In the genomic region with DNA sequence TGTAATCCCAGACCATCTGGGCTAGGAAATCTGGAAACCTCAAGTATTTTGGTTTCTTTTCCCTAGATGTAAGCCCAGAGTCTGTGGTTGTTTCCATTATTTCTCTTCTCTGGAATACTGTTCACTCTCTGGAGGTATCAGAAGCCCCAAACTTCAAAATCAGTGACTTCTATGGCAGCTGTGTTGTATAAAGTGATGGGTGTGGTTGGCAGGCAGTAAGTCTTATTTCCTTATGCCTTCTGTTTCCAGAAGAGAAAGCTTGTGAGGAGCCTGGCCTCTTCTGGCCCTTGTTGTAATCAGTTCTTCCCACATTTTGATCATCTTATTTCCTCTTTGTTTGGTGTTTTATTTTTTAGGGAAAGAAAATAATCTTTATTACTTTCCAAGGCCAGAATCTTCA, we compare ENCODE assay signal across 20 mouse cellular contexts. TPM values are rescaled to one million over a fixed set of nuclear protein-coding genes. Genes with fewer than 3 reads are reported as not detected.
DNase-seq lines count a peak whose midpoint lies in the region; ATAC-seq and TF ChIP-seq lines count a peak whose summit lies in the region.
"Had no signal": no experiment of that assay in that cellular context is flagged by ENCODE, and none has a peak within 500 bp of the region (broad histone marks: within the 10 kb centered on the region; RNA-seq: fewer than 3 reads in every experiment).

No protein-coding gene starts in this region.

- H3K4me1 ChIP-seq in forebrain, embryonic 15.5 days = peaks cover 15% of the 10 kb centered on the region
- peaks cover 12% of the 10 kb centered on the region for H3K4me1 ChIP-seq in forebrain, embryonic 10.5 days
- H3K4me1 ChIP-seq in heart, embryonic 15.5 days (replicated peaks) = peaks cover 40% of the 10 kb centered on the region
- H3K4me1 ChIP-seq in lung, postnatal 0 days (ENCODE audit: insufficient read depth, low read depth, low read length) = peaks cover 9% of the 10 kb centered on the region
- no peaks in the 10 kb centered on the region for H3K4me1 ChIP-seq in stomach, postnatal 0 days (replicated peaks; ENCODE audit: control insufficient read depth, insufficient read depth)
- 0 out of 2 replicates have a peak, but pooled peaks cover 7% of the 10 kb centered on the region for H3K4me1 ChIP-seq in kidney, embryonic 14.5 days (ENCODE audit: control insufficient read depth, insufficient read depth, low read length)
- H3K4me1 ChIP-seq: neural tube, embryonic 12.5 days had no signal

- no peak overlapping the region for H3K4me2 ChIP-seq in forebrain, embryonic 15.5 days (replicated peaks)
- H3K4me2 ChIP-seq in heart, embryonic 15.5 days = no peak overlapping the region
- H3K4me2 ChIP-seq in lung, postnatal 0 days (replicated peaks; ENCODE audit: low read depth, low read length) = no peak overlapping the region
- H3K4me2 ChIP-seq in stomach, postnatal 0 days (replicated peaks; ENCODE audit: low read depth) = no peak overlapping the region
- no peak overlapping the region for H3K4me2 ChIP-seq in kidney, embryonic 14.5 days (replicated peaks; ENCODE audit: low read depth, low read length)
- H3K4me2 ChIP-seq: hindbrain, embryonic 13.5 days; liver, embryonic 13.5 days; neural tube, embryonic 12.5 days had no signal

- peak; percentile 45; the same call in 1 of the 2 replicates for ATAC-seq in forebrain, embryonic 15.5 days (replicated peaks)
- no peak for ATAC-seq in heart, embryonic 15.5 days (replicated peaks; ENCODE audit: insufficient number of reproducible peaks, insufficient read depth, low FRiP score, low read depth)
- no peak for ATAC-seq in lung, postnatal 0 days
- peak; percentile 45; the same call in 1 of the 2 replicates for ATAC-seq in stomach, postnatal 0 days (ENCODE audit: low FRiP score, low TSS enrichment)
- ATAC-seq in kidney, embryonic 14.5 days (ENCODE audit: low FRiP score, low TSS enrichment) = no peak

- H3K27me3 ChIP-seq in forebrain, embryonic 15.5 days = no peaks in the 10 kb centered on the region
- no peaks in the 10 kb centered on the region for H3K27me3 ChIP-seq in forebrain, embryonic 10.5 days (ENCODE audit: poor library complexity, severe bottlenecking)
- no peaks in the 10 kb centered on the region for H3K27me3 ChIP-seq in heart, embryonic 15.5 days
- no peaks in the 10 kb centered on the region for H3K27me3 ChIP-seq in lung, postnatal 0 days (replicated peaks; ENCODE audit: insufficient read depth, low read length)
- H3K27me3 ChIP-seq in stomach, postnatal 0 days (ENCODE audit: control insufficient read depth, insufficient read depth, low read length) = no peaks in the 10 kb centered on the region
- no peaks in the 10 kb centered on the region for H3K27me3 ChIP-seq in kidney, embryonic 14.5 days (ENCODE audit: control insufficient read depth, insufficient read depth, low read length)
- H3K27me3 ChIP-seq: hindbrain, embryonic 13.5 days; liver, embryonic 13.5 days; neural tube, embryonic 12.5 days had no signal

- no peaks in the 10 kb centered on the region for H3K36me3 ChIP-seq in forebrain, embryonic 15.5 days
- H3K36me3 ChIP-seq in forebrain, embryonic 10.5 days (replicated peaks) = peaks cover 16% of the 10 kb centered on the region
- H3K36me3 ChIP-seq in heart, embryonic 15.5 days = 0 out of 2 replicates have a peak, but pooled peaks cover 2% of the 10 kb centered on the region
- H3K36me3 ChIP-seq in lung, postnatal 0 days (ENCODE audit: insufficient read depth, low read length) = no peaks in the 10 kb centered on the region
- H3K36me3 ChIP-seq in stomach, postnatal 0 days (ENCODE audit: control insufficient read depth, insufficient read depth, low read length) = no peaks in the 10 kb centered on the region
- H3K36me3 ChIP-seq in kidney, embryonic 14.5 days (ENCODE audit: control insufficient read depth, insufficient read depth, low read length) = peaks cover 3% of the 10 kb centered on the region; the same call in 1 of the 2 replicates
- H3K36me3 ChIP-seq: hindbrain, embryonic 13.5 days; neural tube, embryonic 12.5 days had no signal

- H3K4me3 ChIP-seq in forebrain, embryonic 15.5 days = no peak overlapping the region
- H3K4me3 ChIP-seq in forebrain, embryonic 10.5 days = no peak overlapping the region
- no peak overlapping the region for H3K4me3 ChIP-seq in heart, embryonic 15.5 days
- H3K4me3 ChIP-seq in lung, postnatal 0 days (ENCODE audit: low read depth, low read length) = no peak overlapping the region
- no peak overlapping the region for H3K4me3 ChIP-seq in stomach, postnatal 0 days (ENCODE audit: low read depth, low read length)
- H3K4me3 ChIP-seq in kidney, embryonic 14.5 days (ENCODE audit: low read length) = no peak overlapping the region
- H3K4me3 ChIP-seq: hindbrain, embryonic 13.5 days; liver, embryonic 13.5 days; neural tube, embryonic 12.5 days had no signal

- no peak for DNase-seq in forebrain, embryonic 10.5 days (ENCODE audit: extremely low spot score, low spot score)
- DNase-seq in heart, postnatal 14 days = no peak
- DNase-seq in lung, postnatal 0 days (ENCODE audit: low spot score) = peak; percentile 45
- no peak for DNase-seq in lung, postnatal 4 days
- DNase-seq in stomach, postnatal 0 days (ENCODE audit: low spot score) = no peak
- DNase-seq: cerebellum, adult 11 months; gastrocnemius, postnatal 36 days; kidney, adult 11 months; kidney, postnatal 14 days; liver, embryonic 13.5 days; right cerebral cortex, postnatal 14 days; thymus, adult 18-20 months had no signal

- H3K9ac ChIP-seq in forebrain, embryonic 15.5 days (replicated peaks) = no peak overlapping the region
- no peak overlapping the region for H3K9ac ChIP-seq in heart, embryonic 15.5 days
- H3K9ac ChIP-seq in lung, postnatal 0 days (replicated peaks; ENCODE audit: low read depth) = no peak overlapping the region
- H3K9ac ChIP-seq in stomach, postnatal 0 days (ENCODE audit: low read length) = no peak overlapping the region
- H3K9ac ChIP-seq in kidney, embryonic 14.5 days (ENCODE audit: low read depth, low read length) = no peak overlapping the region
- H3K9ac ChIP-seq: hindbrain, embryonic 13.5 days; liver, embryonic 13.5 days; neural tube, embryonic 12.5 days had no signal

- no peak for TF ChIP-seq EP300 in lung, postnatal 0 days (IDR thresholded peaks at IDR 0.05)
- no peak for TF ChIP-seq EP300 in stomach, postnatal 0 days (optimal IDR thresholded peaks at IDR 0.05)

- H3K9me3 ChIP-seq in forebrain, embryonic 15.5 days = no peaks in the 10 kb centered on the region
- H3K9me3 ChIP-seq in forebrain, embryonic 10.5 days = no peaks in the 10 kb centered on the region
- no peaks in the 10 kb centered on the region for H3K9me3 ChIP-seq in heart, embryonic 15.5 days (replicated peaks)
- H3K9me3 ChIP-seq in lung, postnatal 0 days (ENCODE audit: low read length) = no peaks in the 10 kb centered on the region
- no peaks in the 10 kb centered on the region for H3K9me3 ChIP-seq in stomach, postnatal 0 days (ENCODE audit: control insufficient read depth, low read length)
- H3K9me3 ChIP-seq in kidney, embryonic 14.5 days (ENCODE audit: control insufficient read depth, low read length) = no peaks in the 10 kb centered on the region
- H3K9me3 ChIP-seq: hindbrain, embryonic 13.5 days; liver, embryonic 13.5 days; neural tube, embryonic 12.5 days had no signal

- no peak for TF ChIP-seq CTCF in lung, postnatal 0 days (IDR thresholded peaks at IDR 0.05)
- no peak for TF ChIP-seq CTCF in stomach, postnatal 0 days (IDR thresholded peaks at IDR 0.05; ENCODE audit: low read depth)

- intact Hi-C loops in heart, postnatal 14 days (cut with DNase I) = no loop called here

- peak overlapping the region; percentile 52 for H3K27ac ChIP-seq in forebrain, embryonic 15.5 days (replicated peaks)
- no peak overlapping the region for H3K27ac ChIP-seq in forebrain, embryonic 10.5 days
- peak overlapping the region; percentile 64 for H3K27ac ChIP-seq in heart, embryonic 15.5 days
- peak overlapping the region; percentile 10; the same call in 1 of the 2 replicates for H3K27ac ChIP-seq in lung, postnatal 0 days (ENCODE audit: low read length)
- H3K27ac ChIP-seq in stomach, postnatal 0 days (replicated peaks) = no peak overlapping the region
- H3K27ac ChIP-seq in kidney, embryonic 14.5 days (ENCODE audit: low read depth, low read length) = no peak overlapping the region
- H3K27ac ChIP-seq: hindbrain, embryonic 13.5 days; liver, embryonic 13.5 days; neural tube, embryonic 12.5 days had no signal

RNA-seq across cellular contexts. Expression of gene 1810049J17Rik, which starts 9.2 kb away (rescaled TPM):
- polyA plus RNA-seq in forebrain, embryonic 15.5 days (2015; fragmentation: Nextera tagmentation; extraction: Ambion mirVana) = 0.80 and 0.91 TPM in 2 replicates
- 1.4 TPM in 1 of 2 replicates, not detected in the other for polyA plus RNA-seq in forebrain, embryonic 10.5 days (2016; fragmentation: Nextera tagmentation; extraction: Ambion mirVana)
- polyA plus RNA-seq in heart, embryonic 15.5 days (2015; fragmentation: Nextera tagmentation; extraction: Ambion mirVana) = 0.71 TPM in 1 of 2 replicates, not detected in the other
- under 1 TPM in 1 of 2 experiments, not detected in 1; 0.56 TPM for total RNA-seq in heart, postnatal 14 days (2021)
- 0.33 and 1.1 TPM in 2 replicates for polyA plus RNA-seq in lung, postnatal 0 days (2015; fragmentation: Nextera tagmentation; extraction: Ambion mirVana)
- polyA plus RNA-seq in stomach, postnatal 0 days (2015; fragmentation: Nextera tagmentation; extraction: Ambion mirVana) = 2.0 and 3.9 TPM in 2 replicates
- 0.81 and 1.9 TPM in 2 replicates for polyA plus RNA-seq in kidney, embryonic 14.5 days (2014; fragmentation: Nextera tagmentation; extraction: Ambion mirVana)
- total RNA-seq: gastrocnemius, postnatal 36 days; megakaryocyte, adult 5-6 weeks; midbrain, postnatal 0 days had no signal
- polyA plus RNA-seq: frontal cortex, adult 2 months; hindbrain, embryonic 13.5 days had no signal

RNA-seq across cellular contexts. Expression of gene Golph3, which starts 9.6 kb away (rescaled TPM):
- polyA plus RNA-seq in forebrain, embryonic 15.5 days (2015; fragmentation: Nextera tagmentation; extraction: Ambion mirVana) = 66.1 and 74.2 TPM in 2 replicates
- polyA plus RNA-seq in forebrain, embryonic 10.5 days (2016; fragmentation: Nextera tagmentation; extraction: Ambion mirVana) = 67.3 and 68.7 TPM in 2 replicates
- 62.7 and 69.4 TPM in 2 replicates for polyA plus RNA-seq in heart, embryonic 15.5 days (2015; fragmentation: Nextera tagmentation; extraction: Ambion mirVana)
- 10 to 100 TPM; 89.0 to 91.2 TPM for total RNA-seq in heart, postnatal 14 days (2021)
- 79.4 and 85.9 TPM in 2 replicates for polyA plus RNA-seq in lung, postnatal 0 days (2015; fragmentation: Nextera tagmentation; extraction: Ambion mirVana)
- 70.7 and 73.9 TPM in 2 replicates for polyA plus RNA-seq in stomach, postnatal 0 days (2015; fragmentation: Nextera tagmentation; extraction: Ambion mirVana)
- 78.7 and 116 TPM in 2 replicates for polyA plus RNA-seq in kidney, embryonic 14.5 days (2014; fragmentation: Nextera tagmentation; extraction: Ambion mirVana)

Comparison
In these comparisons a context has a peak if more than half of its experiments do, and no peak if none do; other contexts are left out.
1. H3K27ac ChIP-seq: peak in forebrain, embryonic 15.5 days (single experiment), heart, embryonic 15.5 days (single experiment) and lung, postnatal 0 days (single experiment); none in forebrain, embryonic 10.5 days (single experiment), stomach, postnatal 0 days (single experiment) and kidney, embryonic 14.5 days (single experiment).
2. ATAC-seq: peak in forebrain, embryonic 15.5 days (single experiment) and stomach, postnatal 0 days (single experiment); none in heart, embryonic 15.5 days (single experiment), lung, postnatal 0 days (single experiment) and kidney, embryonic 14.5 days (single experiment).